Mouse (Mus musculus) hindbrain, embryonic 14.5 days (tissue): ENCODE measurements around the gene Map2k5. TPM values are rescaled to one million over a fixed set of nuclear protein-coding genes. Genes with fewer than 3 reads are reported as not detected.

ENCODE experiments used
- ATAC-seq: fragments of 200-750 bp; cut with Nextera tagmentation; 2 replicates; pipeline ENCODE4 v1.8.0; 2017; ENCODE audit warnings: moderate number of reproducible peaks, mild to moderate bottlenecking, moderate TSS enrichment, moderate library complexity; ENCODE audit not compliant: low FRiP score
- DNase-seq: peaks from one replicate; pipeline ENCODE4 v3.0.0-alpha.2; 2015; ENCODE audit warnings: low spot score
- H3K27ac ChIP-seq: fragments of 300-500 bp; sonication (generic); 2 replicates; pipeline ENCODE4 v1.5.1; 2014; ENCODE audit warnings: mild to moderate bottlenecking, moderate library complexity
- H3K27me3 ChIP-seq: fragments of 300-500 bp; sonication (generic); 2 replicates; pipeline ENCODE4 v1.6.1; 2014; ENCODE audit warnings: mild to moderate bottlenecking, low read length, mixed read lengths; ENCODE audit not compliant: control insufficient read depth, insufficient read depth
- H3K36me3 ChIP-seq: fragments of 300-500 bp; sonication (generic); replicated peaks from 2 replicates; pipeline ENCODE4 v1.6.1; 2014; ENCODE audit not compliant: control insufficient read depth, insufficient read depth
- H3K4me1 ChIP-seq: fragments of 300-500 bp; sonication (generic); replicated peaks from 2 replicates; pipeline ENCODE4 v1.6.1; 2014; ENCODE audit warnings: antibody characterized with exemption, low read length, mixed read lengths; ENCODE audit not compliant: control insufficient read depth, insufficient read depth
- H3K4me2 ChIP-seq: fragments of 300-500 bp; sonication (generic); replicated peaks from 2 replicates; pipeline ENCODE4 v1.6.1; 2014; ENCODE audit warnings: mild to moderate bottlenecking, moderate library complexity
- H3K4me3 ChIP-seq: fragments of 300-500 bp; sonication (generic); replicated peaks from 2 replicates; pipeline ENCODE4 v1.5.1; 2014; ENCODE audit warnings: mild to moderate bottlenecking, low read length
- H3K9ac ChIP-seq: fragments of 300-500 bp; sonication (generic); 2 replicates; pipeline ENCODE4 v1.6.1; 2014
- H3K9me3 ChIP-seq: fragments of 300-500 bp; sonication (generic); 2 replicates; pipeline ENCODE4 v1.6.1; 2016; ENCODE audit warnings: low read length; ENCODE audit not compliant: control insufficient read depth
- WGBS: fragments of 180-500 bp; shearing (Covaris S2); extraction: QIAGEN DNeasy Blood & Tissue Kit; methylation state at CpG from one replicate; pipeline ENCODE4 v1.1.7; 2014; 5-methylcytosine and 5-hydroxymethylcytosine counted together
- polyA plus RNA-seq: library from polyadenylated mRNA; unstranded; fragments of >200 nt; fragmentation: Nextera tagmentation; extraction: Ambion mirVana; gene quantifications from 2 replicates; pipeline ENCODE4 v1.2.1, GENCODE M21; 2014

Map2k5 gene
- polyA plus RNA-seq, 1 experiment from 2014 or later, result 35.9 TPM

DNA sequence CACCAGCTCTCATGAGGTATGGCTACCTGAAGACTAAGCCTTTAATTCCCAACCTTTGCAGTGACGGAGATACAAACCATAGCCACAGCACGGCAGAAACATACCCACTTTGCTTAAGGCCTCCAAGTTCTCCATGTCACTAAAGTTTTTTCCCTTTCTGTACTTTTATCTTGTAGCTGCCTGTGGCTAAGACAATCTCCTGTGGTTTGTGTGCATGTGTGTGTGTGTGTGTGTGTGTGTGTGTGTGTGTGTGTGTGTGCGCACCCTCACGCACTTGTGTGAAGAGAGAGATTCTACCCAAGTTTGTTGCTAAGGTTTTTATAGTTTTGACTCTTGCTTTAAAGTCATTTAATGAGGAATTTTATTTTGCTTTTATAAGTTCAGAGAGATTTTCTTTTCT is 5.1 kb upstream of the Map2k5 start:
- no peaks in the 10 kb centered on the region for H3K9me3 ChIP-seq
- peaks cover 7% of the 10 kb centered on the region; the same call in 1 of the 2 replicates for H3K4me1 ChIP-seq
- no peak overlapping the region for H3K27ac ChIP-seq
- no peak overlapping the region for H3K4me3 ChIP-seq
- H3K4me2 ChIP-seq, result no peak overlapping the region
- no peak for DNase-seq
- no peaks in the 10 kb centered on the region for H3K27me3 ChIP-seq
- no peak overlapping the region for H3K9ac ChIP-seq
- WGBS, result 90% methylated on average over 4 of the region's 4 CpGs
- H3K36me3 ChIP-seq, result no peaks in the 10 kb centered on the region
- no peak for ATAC-seq

GRCm38 (mm10) chr9:63380326-63380725 is 2.6 kb upstream of the Map2k5 start:
- no peaks in the 10 kb centered on the region for H3K9me3 ChIP-seq
- H3K4me2 ChIP-seq, result no peak overlapping the region
- 81% methylated on average over 3 of the region's 3 CpGs for WGBS
- no peaks in the 10 kb centered on the region for H3K36me3 ChIP-seq
- no peak overlapping the region for H3K4me3 ChIP-seq
- ATAC-seq, result no peak
- no peak overlapping the region for H3K27ac ChIP-seq
- no peak overlapping the region for H3K9ac ChIP-seq
- H3K27me3 ChIP-seq, result no peaks in the 10 kb centered on the region
- peaks cover 27% of the 10 kb centered on the region for H3K4me1 ChIP-seq
- DNase-seq, result no peak

- 18% methylated on average over 8 of the region's 8 CpGs for WGBS
- H3K27me3 ChIP-seq, result no peaks in the 10 kb centered on the region
- ATAC-seq, result no peak
- H3K27ac ChIP-seq, result peak overlapping the region; percentile 87
- H3K4me2 ChIP-seq, result peak overlapping the region; percentile 97
- DNase-seq, result peak; percentile 42
- H3K4me1 ChIP-seq, result peaks cover 30% of the 10 kb centered on the region
- peak overlapping the region; percentile 91 for H3K9ac ChIP-seq
- 0 out of 2 replicates have a peak, but pooled peaks cover 6% of the 10 kb centered on the region for H3K36me3 ChIP-seq
- peak overlapping the region; percentile 78 for H3K4me3 ChIP-seq
- H3K9me3 ChIP-seq, result no peaks in the 10 kb centered on the region
These were observed 472 bp upstream of the Map2k5 start for GRCm38 (mm10) chr9:63378174-63378573.

GRCm38 (mm10) chr9:63373315-63373714 is 4.4 kb downstream of the Map2k5 start:
- no peaks in the 10 kb centered on the region for H3K9me3 ChIP-seq
- DNase-seq (no peak), ATAC-seq (no peak)
- H3K27me3 ChIP-seq, result no peaks in the 10 kb centered on the region
- H3K4me2 ChIP-seq, result no peak overlapping the region
- no peak overlapping the region for H3K27ac ChIP-seq
- 96% methylated on average over 2 of the region's 2 CpGs for WGBS
- peaks cover 16% of the 10 kb centered on the region for H3K36me3 ChIP-seq
- no peak overlapping the region for H3K4me3 ChIP-seq
- peaks cover 28% of the 10 kb centered on the region for H3K4me1 ChIP-seq
- H3K9ac ChIP-seq, result no peak overlapping the region

- no peak overlapping the region for H3K9ac ChIP-seq
- ATAC-seq (no peak), DNase-seq (no peak)
- H3K4me2 ChIP-seq, result no peak overlapping the region
- peaks cover 26% of the 10 kb centered on the region for H3K4me1 ChIP-seq
- no peak overlapping the region for H3K4me3 ChIP-seq
- H3K27me3 ChIP-seq, result no peaks in the 10 kb centered on the region
- no peak overlapping the region for H3K27ac ChIP-seq
- H3K36me3 ChIP-seq, result peaks cover 16% of the 10 kb centered on the region
- no peaks in the 10 kb centered on the region for H3K9me3 ChIP-seq
- WGBS, result 58% methylated on average over 8 of the region's 8 CpGs
These were observed 5.2 kb downstream of the Map2k5 start for GRCm38 (mm10) chr9:63372541-63372940.

DNA sequence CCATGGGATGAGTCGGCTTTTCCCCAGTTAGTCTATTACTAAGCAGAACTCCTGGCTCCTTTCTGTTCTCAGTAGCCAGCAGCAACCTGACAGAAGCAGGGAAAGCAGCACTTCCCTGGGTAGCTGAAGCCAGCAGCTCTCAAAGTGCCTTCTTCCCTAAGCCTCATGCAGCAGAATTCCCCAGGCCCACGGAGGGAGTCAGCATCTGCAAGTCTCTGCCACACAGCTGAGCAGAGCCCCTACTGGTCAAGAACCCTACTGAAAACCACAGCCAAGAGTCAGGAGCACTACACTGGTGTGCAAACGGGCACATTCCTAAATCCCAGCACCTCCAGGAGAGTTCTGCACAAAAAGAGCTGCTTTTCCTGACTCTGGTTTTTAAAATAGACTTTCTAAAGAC is 17.3 kb downstream of the Map2k5 start:
- 50% methylated on average over 3 of the region's 3 CpGs for WGBS
- no peak overlapping the region for H3K4me3 ChIP-seq
- ATAC-seq, result no peak
- no peaks in the 10 kb centered on the region for H3K4me1 ChIP-seq
- DNase-seq, result no peak
- H3K36me3 ChIP-seq, result no peaks in the 10 kb centered on the region
- H3K9me3 ChIP-seq, result no peaks in the 10 kb centered on the region
- no peak overlapping the region for H3K27ac ChIP-seq
- no peaks in the 10 kb centered on the region for H3K27me3 ChIP-seq
- H3K9ac ChIP-seq, result no peak overlapping the region
- H3K4me2 ChIP-seq, result no peak overlapping the region

GRCm38 (mm10) chr9:63359016-63359415 is 18.7 kb downstream of the Map2k5 start:
- Histone ChIP-seq H3K27ac (no peak overlapping the region), H3K4me3 (no peak overlapping the region), H3K36me3 (no peaks in the 10 kb centered on the region), H3K27me3 (no peaks in the 10 kb centered on the region), H3K9ac (no peak overlapping the region), H3K4me2 (no peak overlapping the region), H3K9me3 (no peaks in the 10 kb centered on the region), H3K4me1 (no peaks in the 10 kb centered on the region)
- ATAC-seq (no peak), DNase-seq (no peak)
- 80% methylated on average over 5 of the region's 5 CpGs for WGBS

DNA sequence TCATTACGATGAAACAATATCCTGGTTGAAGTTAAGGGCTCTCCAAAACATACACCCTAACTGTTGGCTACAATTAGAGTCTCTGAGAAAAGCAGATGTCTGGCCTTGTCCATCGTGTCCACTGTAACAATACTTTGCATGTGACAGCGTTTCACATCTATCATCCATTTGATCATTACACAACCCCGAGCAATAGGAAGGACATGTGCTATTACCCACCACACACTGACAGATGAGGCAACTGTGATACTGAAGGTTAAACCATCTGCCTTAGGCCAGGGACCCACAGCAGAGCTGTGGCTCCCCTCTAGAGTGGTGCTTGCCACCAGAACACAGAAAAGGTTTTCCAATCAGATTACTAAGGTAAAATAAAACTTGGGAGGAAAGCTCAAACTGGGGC is 21.0 kb downstream of the Map2k5 start:
- Histone ChIP-seq H3K27ac (no peak overlapping the region), H3K27me3 (no peaks in the 10 kb centered on the region), H3K4me1 (no peaks in the 10 kb centered on the region), H3K4me2 (no peak overlapping the region), H3K36me3 (no peaks in the 10 kb centered on the region), H3K9me3 (no peaks in the 10 kb centered on the region), H3K4me3 (no peak overlapping the region), H3K9ac (no peak overlapping the region)
- 76% methylated on average over 4 of the region's 4 CpGs for WGBS
- DNase-seq (no peak), ATAC-seq (no peak)

GRCm38 (mm10) chr9:63356278-63356677 is 21.4 kb downstream of the Map2k5 start:
- no peak overlapping the region for H3K9ac ChIP-seq
- no peak for ATAC-seq
- WGBS, result 66% methylated on average over 9 of the region's 9 CpGs
- H3K27ac ChIP-seq, result no peak overlapping the region
- no peaks in the 10 kb centered on the region for H3K4me1 ChIP-seq
- H3K9me3 ChIP-seq, result no peaks in the 10 kb centered on the region
- H3K27me3 ChIP-seq, result no peaks in the 10 kb centered on the region
- H3K4me3 ChIP-seq, result no peak overlapping the region
- no peaks in the 10 kb centered on the region for H3K36me3 ChIP-seq
- DNase-seq, result no peak
- H3K4me2 ChIP-seq, result no peak overlapping the region

DNA sequence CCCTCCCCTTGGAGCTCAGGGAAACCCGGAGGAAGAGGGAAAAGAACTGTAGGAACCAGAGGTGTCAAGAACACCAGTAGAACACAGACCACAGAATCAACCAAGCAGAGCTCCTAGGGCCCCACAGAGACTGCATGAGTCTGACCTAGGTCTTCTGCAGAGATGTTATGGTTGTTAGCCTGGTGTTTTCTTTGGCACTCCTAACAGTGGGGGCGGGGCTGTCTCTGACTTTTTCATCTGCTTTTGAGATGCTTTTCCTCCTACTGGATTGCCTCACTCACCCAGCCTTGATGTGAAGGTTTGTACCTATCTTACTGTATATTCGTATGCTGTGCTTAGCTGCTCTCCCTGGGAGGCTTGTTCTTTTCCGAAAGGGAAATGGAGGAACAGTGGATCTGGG is 23.5 kb downstream of the Map2k5 start:
- Histone ChIP-seq H3K36me3 (no peaks in the 10 kb centered on the region), H3K9ac (no peak overlapping the region), H3K9me3 (no peaks in the 10 kb centered on the region), H3K4me1 (no peaks in the 10 kb centered on the region), H3K4me2 (no peak overlapping the region), H3K27ac (no peak overlapping the region), H3K4me3 (no peak overlapping the region), H3K27me3 (no peaks in the 10 kb centered on the region)
- ATAC-seq (no peak), DNase-seq (no peak)
- WGBS, result 84% methylated on average over 4 of the region's 4 CpGs
